8 mouse cellular contexts compared by ENCODE assay signal in genomic region chr7:96778601-96778969, GRCm38 (mm10).
DNase-seq lines count a peak whose midpoint lies in the region; TF ChIP-seq lines count a peak whose summit lies in the region.
"Had no signal": no experiment of that assay in that cellular context is flagged by ENCODE, and none has a peak within 500 bp of the region (broad histone marks: within the 10 kb centered on the region; RNA-seq: fewer than 3 reads in every experiment).

No protein-coding gene starts in this region.

- TF ChIP-seq CTCF in left cerebral cortex, adult 2 months (IDR thresholded peaks at IDR 0.05), result peak; percentile 56

- DNase-seq in left cerebral cortex, adult 2 months (ENCODE audit: extremely low spot score in 1 of 2, low spot score in 2 of 2), result no peak
- no peak for DNase-seq in left cerebral cortex, postnatal 25 days (ENCODE audit: low spot score in 2 of 2)
- DNase-seq in MN1 (ENCODE audit: low spot score), result peak; percentile 18
- peak; percentile 48 for DNase-seq in embryo, embryonic 10.5 days (ENCODE audit: low spot score)
- DNase-seq in retina, postnatal 1 day, result peak; percentile 53
- no peak for DNase-seq in cerebellum, adult 8-10 months
- DNase-seq in urinary bladder, postnatal 10 days (ENCODE audit: low spot score), result no peak

- H3K27ac ChIP-seq in left cerebral cortex, adult 2 months, result no peak overlapping the region
- H3K27ac ChIP-seq: macrophage had no signal

- no peak overlapping the region for H3K4me3 ChIP-seq in left cerebral cortex, adult 2 months

- intact Hi-C loops in left cerebral cortex, adult 2 months (cut with DNase I), result loop anchor here (1.0 to 10.0 kb wide), 2 partner anchors 136 to 1284 kb away; no protein-coding TSS in a partner anchor
- intact Hi-C loops in left cerebral cortex, postnatal 25 days (cut with DNase I), result loop anchor here (2.0 kb wide), 1 partner anchor 136 kb away; no protein-coding TSS in a partner anchor

Comparison
In these comparisons a context has a peak if more than half of its experiments do, and no peak if none do; other contexts are left out.
1. DNase-seq: peak in MN1 (single experiment), embryo, embryonic 10.5 days (single experiment) and retina, postnatal 1 day (single experiment); none in left cerebral cortex, adult 2 months (0 of 2), left cerebral cortex, postnatal 25 days (0 of 2), cerebellum, adult 8-10 months (single experiment) and urinary bladder, postnatal 10 days (single experiment).